Mouse (Mus musculus) limb, embryonic 11.5 days (tissue): ENCODE results near the gene Lat. TPM values are rescaled to one million over a fixed set of nuclear protein-coding genes. Genes with fewer than 3 reads are reported as not detected.
"Not testable (repeated sequence)": the region's sequence is repeated elsewhere in the genome, so short reads cannot be mapped to it uniquely, and the experiment has no call there.

Source experiments
- ATAC-seq: fragments of 200-750 bp; cut with Nextera tagmentation; 2 replicates; pipeline ENCODE4 v1.8.0; 2017; ENCODE audit warnings: low read depth; ENCODE audit not compliant: insufficient number of reproducible peaks, low FRiP score, low TSS enrichment
- DNase-seq: peaks from one replicate; pipeline ENCODE4 v3.0.0-alpha.2; 2015; ENCODE audit warnings: low spot score
- H3K27ac ChIP-seq: fragments of 300-500 bp; sonication (generic); replicated peaks from 2 replicates; pipeline ENCODE4 v1.5.1; 2014; ENCODE audit warnings: low read depth, mild to moderate bottlenecking, low read length
- H3K27me3 ChIP-seq: fragments of 300-500 bp; sonication (generic); 2 replicates; pipeline ENCODE4 v1.6.1; 2014; ENCODE audit warnings: mild to moderate bottlenecking, low read length, mixed read lengths; ENCODE audit not compliant: control insufficient read depth, insufficient read depth
- H3K36me3 ChIP-seq: fragments of 300-500 bp; sonication (generic); 2 replicates; pipeline ENCODE4 v1.6.1; 2014; ENCODE audit warnings: mild to moderate bottlenecking, low read length, moderate library complexity, mixed read lengths; ENCODE audit not compliant: control insufficient read depth, insufficient read depth
- H3K4me1 ChIP-seq: fragments of 300-500 bp; sonication (generic); 2 replicates; pipeline ENCODE4 v1.6.1; 2014; ENCODE audit warnings: low read length, mixed read lengths; ENCODE audit not compliant: control insufficient read depth, insufficient read depth
- H3K4me2 ChIP-seq: fragments of 300-500 bp; sonication (generic); 2 replicates; pipeline ENCODE4 v1.6.1; 2014; ENCODE audit warnings: low read depth, mild to moderate bottlenecking, moderate library complexity; ENCODE audit not compliant: severe bottlenecking
- H3K4me3 ChIP-seq: fragments of 300-500 bp; sonication (generic); 2 replicates; pipeline ENCODE4 v1.5.1; 2014; ENCODE audit warnings: low read depth, low read length
- H3K9ac ChIP-seq: fragments of 300-500 bp; sonication (generic); 2 replicates; pipeline ENCODE4 v1.6.1; 2014; ENCODE audit warnings: mild to moderate bottlenecking, low read length
- H3K9me3 ChIP-seq: fragments of 300-500 bp; sonication (generic); 2 replicates; pipeline ENCODE4 v1.6.1; 2016; ENCODE audit warnings: low read length; ENCODE audit not compliant: control insufficient read depth
- WGBS: fragments of 180-500 bp; shearing (Covaris S2); extraction: QIAGEN DNeasy Blood & Tissue Kit; methylation state at CpG from one replicate; pipeline ENCODE4 v1.1.7; 2014; 5-methylcytosine and 5-hydroxymethylcytosine counted together
- polyA plus RNA-seq: library from polyadenylated mRNA; unstranded; fragments of >200 nt; fragmentation: Nextera tagmentation; extraction: Ambion mirVana; gene quantifications from 2 replicates; pipeline ENCODE4 v1.2.1, GENCODE M21; 2014

Lat gene
- polyA plus RNA-seq, 1 experiment from 2014 or later: 2.2 TPM

DNA sequence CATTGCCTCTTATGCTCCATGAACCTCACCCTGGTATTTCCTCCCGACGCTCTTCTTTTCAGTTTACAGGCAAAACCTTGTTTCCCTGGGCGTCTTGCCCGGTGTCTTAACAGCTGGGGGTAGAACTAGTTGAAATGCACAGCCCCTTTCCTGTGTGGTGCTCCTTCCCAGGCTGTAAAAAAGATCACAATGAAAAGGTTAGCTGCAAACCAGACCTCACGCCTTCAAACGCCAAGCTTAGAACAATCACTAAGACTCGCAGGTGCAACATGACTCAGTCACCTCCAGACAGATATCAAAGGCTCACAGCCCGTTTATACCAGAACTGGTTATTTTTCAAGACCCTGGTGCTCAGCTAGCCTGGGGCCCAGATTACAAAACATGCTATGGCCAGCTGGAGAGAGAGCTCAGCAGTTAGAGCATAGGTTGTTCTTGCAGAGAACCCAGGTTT lies 29.8 kb downstream of the Lat start:
- no peak for ATAC-seq
- WGBS: 78% methylated on average over 8 of the region's 8 CpGs
- DNase-seq: no peak

DNA sequence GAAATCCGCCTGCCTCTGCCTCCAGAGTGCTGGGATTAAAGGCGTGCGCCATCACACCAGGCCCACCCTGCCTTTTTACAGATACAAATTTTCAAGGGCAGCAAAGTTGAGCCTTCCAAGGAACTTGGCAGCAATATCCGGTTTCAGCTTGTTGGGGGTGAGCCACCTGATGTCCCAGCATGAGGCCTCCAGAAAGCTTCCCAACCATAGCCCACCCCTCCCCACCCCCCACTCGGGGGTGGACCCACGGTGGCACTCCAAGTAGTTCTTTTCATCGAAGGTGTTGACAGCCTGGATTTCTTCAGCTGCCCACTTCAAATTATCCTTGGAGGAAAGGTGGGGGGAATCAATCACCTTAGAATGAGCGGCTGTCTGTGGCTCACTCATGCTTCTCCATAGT lies 30.5 kb downstream of the Lat start:
- no peaks in the 10 kb centered on the region for H3K36me3 ChIP-seq
- no peak for ATAC-seq

More for the DNA sequence above, 29.8 kb downstream of the Lat start:
- no peaks in the 10 kb centered on the region for H3K9me3 ChIP-seq
- no peak overlapping the region for H3K9ac ChIP-seq
- H3K4me3 ChIP-seq: no peak overlapping the region
- no peaks in the 10 kb centered on the region for H3K36me3 ChIP-seq
- H3K27me3 ChIP-seq: no peaks in the 10 kb centered on the region
- no peak overlapping the region for H3K4me2 ChIP-seq
- H3K4me1 ChIP-seq: no peaks in the 10 kb centered on the region; the same call in 1 of the 2 replicates
- H3K27ac ChIP-seq: no peak overlapping the region

DNA sequence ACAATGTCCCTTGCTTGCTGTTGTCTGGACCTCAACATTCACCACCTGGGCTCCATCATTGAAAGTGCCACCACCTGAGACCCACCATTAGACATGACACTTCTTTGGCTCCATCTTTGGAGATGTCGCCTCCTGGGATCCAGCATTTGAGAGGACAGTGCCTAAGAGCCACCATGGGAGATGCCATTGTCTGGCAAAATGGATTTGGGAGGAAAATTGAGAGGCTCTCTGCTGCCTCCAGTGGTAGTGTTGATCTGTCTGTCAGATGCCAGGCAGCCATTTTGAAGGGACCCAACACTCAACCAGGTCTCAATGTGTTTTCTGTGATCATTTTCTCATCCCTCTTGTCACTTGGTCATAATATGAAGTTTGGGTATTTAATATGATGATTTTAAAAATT lies 33.8 kb downstream of the Lat start:
- no peak for ATAC-seq
- Histone ChIP-seq H3K4me3 (no peak overlapping the region), H3K4me1 (no peaks in the 10 kb centered on the region; the same call in 1 of the 2 replicates), H3K36me3 (no peaks in the 10 kb centered on the region), H3K9ac (no peak overlapping the region), H3K27ac (no peak overlapping the region), H3K4me2 (no peak overlapping the region), H3K9me3 (no peaks in the 10 kb centered on the region), H3K27me3 (no peaks in the 10 kb centered on the region)
- 90% methylated on average over 1 of the region's 1 CpGs for WGBS
- DNase-seq: no peak

More for the DNA sequence above, 30.5 kb downstream of the Lat start:
- H3K4me3 ChIP-seq: no peak overlapping the region
- H3K9me3 ChIP-seq: no peaks in the 10 kb centered on the region
- H3K27me3 ChIP-seq: no peaks in the 10 kb centered on the region
- no peaks in the 10 kb centered on the region; the same call in 1 of the 2 replicates for H3K4me1 ChIP-seq
- no peak for DNase-seq
- no peak overlapping the region for H3K4me2 ChIP-seq
- 79% methylated on average over 8 of the region's 8 CpGs for WGBS
- no peak overlapping the region for H3K27ac ChIP-seq
- H3K9ac ChIP-seq: no peak overlapping the region

DNA sequence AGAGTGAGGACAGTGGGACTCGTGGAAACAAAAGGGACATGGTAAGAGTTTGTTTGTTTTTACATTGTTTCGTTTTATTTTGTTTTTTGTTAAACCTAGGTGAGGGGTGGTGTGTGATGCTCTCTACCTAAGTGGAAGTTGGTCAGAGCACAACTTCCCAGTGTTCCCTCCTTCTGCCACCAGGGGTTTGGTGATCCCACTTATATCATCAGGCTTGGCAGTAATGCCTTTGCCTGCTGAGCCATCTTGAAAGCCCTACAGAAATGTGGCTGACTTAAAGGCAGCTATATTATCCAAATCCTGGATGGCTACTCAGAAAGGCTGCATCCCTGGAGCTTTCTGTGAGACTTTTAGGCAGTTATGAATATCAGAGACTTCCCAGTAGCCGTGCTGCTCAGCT lies 36.7 kb downstream of the Lat start:
- Histone ChIP-seq H3K27ac (no peak overlapping the region), H3K9ac (no peak overlapping the region), H3K27me3 (no peaks in the 10 kb centered on the region), H3K9me3 (no peaks in the 10 kb centered on the region), H3K4me1 (no peaks in the 10 kb centered on the region), H3K4me2 (no peak overlapping the region), H3K36me3 (no peaks in the 10 kb centered on the region), H3K4me3 (no peak overlapping the region)
- ATAC-seq (no peak), DNase-seq (no peak)
- 64% methylated on average over 3 of the region's 3 CpGs for WGBS

- Histone ChIP-seq H3K4me3 (no peak overlapping the region), H3K4me2 (no peak overlapping the region), H3K27ac (no peak overlapping the region), H3K9me3 (no peaks in the 10 kb centered on the region), H3K4me1 (no peaks in the 10 kb centered on the region), H3K9ac (no peak overlapping the region), H3K27me3 (no peaks in the 10 kb centered on the region), H3K36me3 (no peaks in the 10 kb centered on the region)
- WGBS: 48% methylated on average over 2 of the region's 2 CpGs
- no peak for DNase-seq
- ATAC-seq: no peak
Observed at GRCm38 (mm10) chr7:126330693-126331092, 38.7 kb downstream of the Lat start.

GRCm38 (mm10) chr7:126329907-126330645 lies 39.3 kb downstream of the Lat start:
- Histone ChIP-seq H3K4me1 (no peaks in the 10 kb centered on the region), H3K9me3 (no peaks in the 10 kb centered on the region), H3K36me3 (no peaks in the 10 kb centered on the region), H3K4me3 (no peak overlapping the region), H3K4me2 (no peak overlapping the region), H3K27me3 (no peaks in the 10 kb centered on the region), H3K27ac (no peak overlapping the region), H3K9ac (no peak overlapping the region)
- DNase-seq (no peak), ATAC-seq (no peak)
- 90% methylated on average over 9 of the region's 9 CpGs for WGBS

DNA sequence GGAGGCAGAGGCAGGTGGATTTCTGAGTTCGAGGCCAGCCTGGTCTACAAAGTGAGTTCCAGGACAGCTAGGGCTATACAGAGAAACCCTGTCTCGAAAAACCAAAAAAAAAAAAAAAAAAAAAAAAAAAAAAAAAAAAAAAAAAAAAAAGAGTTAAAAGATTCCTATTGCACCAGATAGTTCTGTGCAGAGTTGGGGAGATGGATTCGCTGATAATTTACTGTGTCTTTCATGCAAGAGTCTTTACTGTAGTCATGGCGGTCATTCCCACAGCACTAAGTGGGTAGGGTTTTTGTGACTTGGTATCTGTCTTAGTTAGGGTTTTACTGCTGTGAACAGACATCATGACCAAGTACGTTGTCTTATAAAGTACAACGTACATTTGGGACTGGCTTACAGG lies 40.5 kb downstream of the Lat start:
- H3K27me3 ChIP-seq, H3K9ac ChIP-seq, H3K4me3 ChIP-seq, DNase-seq, H3K36me3 ChIP-seq, H3K4me2 ChIP-seq, ATAC-seq, H3K4me1 ChIP-seq, H3K9me3 ChIP-seq, H3K27ac ChIP-seq: not testable (repeated sequence)
- 93% methylated on average over 4 of the region's 6 CpGs for WGBS

DNA sequence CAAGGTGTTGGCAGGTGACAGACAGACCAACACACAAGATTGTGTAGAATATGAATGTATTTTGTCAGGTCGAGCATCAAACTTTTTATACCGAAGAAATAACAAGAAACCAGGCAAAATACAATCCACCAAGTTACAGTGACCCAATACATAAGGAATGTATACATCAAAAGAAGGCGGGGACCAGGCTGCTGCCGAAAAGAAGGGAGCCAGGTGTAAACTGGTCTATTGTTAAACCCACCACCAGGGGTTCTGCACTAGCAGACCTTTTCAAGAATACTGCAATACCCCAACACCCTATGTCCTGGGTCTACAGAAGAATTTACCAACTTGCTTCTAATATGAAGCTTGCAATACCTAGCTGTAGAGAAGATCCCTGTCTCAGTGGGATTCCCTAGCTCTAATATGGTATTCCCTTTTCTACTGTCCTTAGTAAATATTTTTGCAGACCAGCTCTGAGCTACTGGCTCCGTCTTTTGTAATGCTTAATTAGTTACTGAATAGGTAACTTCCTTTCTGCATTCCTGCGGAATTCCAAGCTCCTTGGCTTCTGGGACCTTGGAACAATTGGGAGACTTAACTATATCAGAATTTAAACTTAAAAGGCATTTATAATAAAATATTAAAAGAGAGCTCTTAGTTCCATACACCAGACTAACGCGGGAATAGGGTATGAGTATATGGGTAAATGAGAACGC lies 43.6 kb downstream of the Lat start:
- H3K4me2 ChIP-seq, H3K4me1 ChIP-seq, H3K9ac ChIP-seq, H3K4me3 ChIP-seq, H3K27ac ChIP-seq, ATAC-seq, H3K9me3 ChIP-seq, H3K36me3 ChIP-seq, DNase-seq, H3K27me3 ChIP-seq: not testable (repeated sequence)
- 29% methylated on average over 9 of the region's 9 CpGs for WGBS
